Mouse (Mus musculus) lung, postnatal 0 days (tissue): ENCODE measurements at regions not wholly inside any gene's neighbourhood (a gene's known extent, or its start where the extent isn't known, plus 50 kb on each side); places are given as distances from the start of the nearest gene placed in this dataset.
A peak's percentile ranks its signal among the peaks of the same experiment; 100 is the strongest.

Experiments
- ATAC-seq: fragments of 200-750 bp; cut with Nextera tagmentation; 2 replicates; pipeline ENCODE4 v1.8.0; 2017; ENCODE audit warnings: moderate library complexity
- DNase-seq: peaks from one replicate; pipeline ENCODE4 v3.0.0-alpha.2; 2016; ENCODE audit warnings: low spot score
- H3K27ac ChIP-seq: fragments of 300-500 bp; sonication (generic); 2 replicates; pipeline ENCODE4 v1.5.1; 2014; ENCODE audit warnings: antibody characterized with exemption, mild to moderate bottlenecking, low read length, mixed read lengths
- H3K27me3 ChIP-seq: fragments of 300-500 bp; sonication (generic); replicated peaks from 2 replicates; pipeline ENCODE4 v1.6.1; 2014; ENCODE audit warnings: low read length, mixed read lengths; ENCODE audit not compliant: insufficient read depth
- H3K36me3 ChIP-seq: fragments of 300-500 bp; sonication (generic); 2 replicates; pipeline ENCODE4 v1.6.1; 2014; ENCODE audit warnings: low read length, mixed read lengths; ENCODE audit not compliant: insufficient read depth
- H3K4me1 ChIP-seq: fragments of 300-500 bp; sonication (generic); 2 replicates; pipeline ENCODE4 v1.6.1; 2014; ENCODE audit warnings: antibody characterized with exemption, low read depth, low read length, mixed read lengths; ENCODE audit not compliant: insufficient read depth
- H3K4me2 ChIP-seq: fragments of 300-500 bp; sonication (generic); replicated peaks from 2 replicates; pipeline ENCODE4 v1.6.1; 2014; ENCODE audit warnings: low read depth, mild to moderate bottlenecking, low read length, moderate library complexity, mixed read lengths
- H3K4me3 ChIP-seq: fragments of 300-500 bp; sonication (generic); 2 replicates; pipeline ENCODE4 v1.5.1; 2014; ENCODE audit warnings: low read depth, low read length
- H3K9ac ChIP-seq: fragments of 300-500 bp; sonication (generic); replicated peaks from 2 replicates; pipeline ENCODE4 v1.6.1; 2014; ENCODE audit warnings: low read depth, mild to moderate bottlenecking
- H3K9me3 ChIP-seq: fragments of 300-500 bp; sonication (generic); 2 replicates; pipeline ENCODE4 v1.6.1; 2016; ENCODE audit warnings: low read length, mixed read lengths
- CTCF ChIP-seq: IDR thresholded peaks from 2 replicates; pipeline ENCODE4 v1.5.1; 2016; ENCODE audit warnings: antibody characterized with exemption, mild to moderate bottlenecking
- EP300 ChIP-seq: IDR thresholded peaks from 2 replicates; pipeline ENCODE4 v1.6.1; 2016; ENCODE audit warnings: antibody characterized with exemption, mild to moderate bottlenecking, control low read depth
- WGBS: fragments of 180-500 bp; shearing (Covaris S2); extraction: QIAGEN DNeasy Blood & Tissue Kit; methylation state at CpG from one replicate; pipeline ENCODE4 v1.1.7; 2014; 5-methylcytosine and 5-hydroxymethylcytosine counted together

DNA sequence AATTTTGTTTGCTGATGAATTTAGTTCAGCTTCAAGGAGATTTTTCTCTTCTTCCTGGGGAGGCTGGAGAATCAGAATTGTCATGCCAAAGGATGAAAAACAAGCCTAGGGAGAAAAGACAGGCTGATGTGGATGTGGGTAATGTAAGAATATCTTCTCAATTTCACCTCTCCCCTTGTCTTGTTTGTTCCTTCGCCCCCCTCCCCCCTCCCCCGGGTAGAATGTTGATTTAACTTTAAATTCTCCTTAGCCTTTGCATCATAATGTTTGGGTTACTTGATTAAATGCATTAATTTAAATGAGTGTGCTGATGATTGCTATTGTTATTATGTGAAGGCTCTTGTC, 124.1 kb downstream of the Lca5 start:
- Histone ChIP-seq H3K9me3 (no peaks in the 10 kb centered on the region), H3K4me1 (no peaks in the 10 kb centered on the region), H3K27me3 (no peaks in the 10 kb centered on the region), H3K4me2 (no peak overlapping the region), H3K27ac (no peak overlapping the region), H3K4me3 (no peak overlapping the region), H3K9ac (no peak overlapping the region), H3K36me3 (no peaks in the 10 kb centered on the region)
- TF ChIP-seq EP300 (no peak), CTCF (no peak)
- no peak for ATAC-seq
- no peak for DNase-seq
- 33% methylated on average over 2 of the region's 2 CpGs for WGBS

DNA sequence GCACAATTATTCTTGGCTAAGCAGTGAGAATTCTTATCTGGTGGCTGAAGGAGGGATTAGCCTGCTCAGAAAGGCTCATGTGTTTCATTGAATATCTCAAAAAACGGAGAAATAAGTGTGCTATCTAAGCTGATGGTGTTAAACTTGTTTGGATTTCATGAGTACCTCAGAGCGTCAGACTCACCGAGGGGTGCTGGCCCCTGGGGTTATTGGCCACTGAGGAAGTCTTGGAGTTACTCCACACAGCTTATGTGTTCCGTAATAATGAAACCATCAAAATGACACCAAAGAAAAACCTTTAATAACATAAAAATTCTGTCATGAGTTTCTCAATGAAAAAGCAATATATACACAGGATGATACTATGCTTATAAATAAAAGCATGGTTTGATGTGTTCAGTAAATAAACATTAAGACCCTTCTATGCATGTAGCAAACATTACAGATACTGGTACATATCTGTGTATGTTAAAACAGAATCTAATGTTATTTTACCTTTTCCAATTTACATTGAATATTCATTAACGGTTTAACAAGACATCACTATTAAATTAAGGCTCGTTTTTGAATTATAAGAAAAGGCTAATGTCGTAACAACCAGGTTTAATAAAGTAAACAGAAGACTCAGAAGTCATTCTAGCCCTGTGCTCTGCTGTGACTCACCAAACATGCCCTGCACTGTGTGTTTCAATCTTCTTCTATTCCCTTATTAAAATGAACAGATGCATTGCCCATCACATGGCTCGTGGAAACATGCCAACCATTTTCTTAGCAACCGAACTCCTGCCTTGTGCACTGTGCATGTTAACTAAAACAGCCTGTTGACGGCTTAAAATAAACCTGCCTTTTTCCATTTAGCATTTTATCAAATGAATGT, 124.7 kb downstream of the Lca5 start:
- Histone ChIP-seq H3K4me3 (no peak overlapping the region), H3K27ac (no peak overlapping the region), H3K4me1 (no peaks in the 10 kb centered on the region), H3K4me2 (no peak overlapping the region), H3K36me3 (no peaks in the 10 kb centered on the region), H3K9ac (no peak overlapping the region), H3K9me3 (no peaks in the 10 kb centered on the region), H3K27me3 (no peaks in the 10 kb centered on the region)
- ATAC-seq, result no peak
- 53% methylated on average over 10 of the region's 10 CpGs for WGBS
- DNase-seq, result peak; percentile 26
- TF ChIP-seq EP300 (no peak), CTCF (no peak)

DNA sequence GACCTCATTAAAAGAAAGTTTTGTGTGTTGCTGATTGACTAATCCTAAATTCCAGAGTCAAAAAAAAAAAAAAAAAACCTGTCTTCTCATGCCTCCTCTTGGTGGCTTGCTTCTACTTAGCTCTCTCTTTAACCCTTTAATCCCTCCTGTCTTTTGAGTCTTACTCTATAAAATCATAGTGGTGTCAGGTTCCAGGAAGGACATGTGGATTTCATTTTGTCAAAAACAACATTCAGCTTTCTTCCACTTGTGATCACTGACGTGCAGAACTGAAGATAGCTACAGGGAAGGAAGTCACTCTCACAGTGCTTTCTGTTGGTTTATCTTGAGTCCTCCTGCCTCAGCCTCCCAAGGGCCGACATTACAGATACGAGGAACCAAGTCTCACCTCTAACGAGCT, 132.2 kb downstream of the Lca5 start:
- no peak overlapping the region for H3K27ac ChIP-seq
- 72% methylated on average over 4 of the region's 4 CpGs for WGBS
- H3K4me1 ChIP-seq, result no peaks in the 10 kb centered on the region
- H3K9ac ChIP-seq, result no peak overlapping the region
- no peak overlapping the region for H3K4me2 ChIP-seq
- H3K4me3 ChIP-seq, result no peak overlapping the region
- TF ChIP-seq EP300 (no peak), CTCF (no peak)
- no peaks in the 10 kb centered on the region for H3K27me3 ChIP-seq
- H3K9me3 ChIP-seq, result no peaks in the 10 kb centered on the region
- no peak for DNase-seq
- ATAC-seq, result no peak
- no peaks in the 10 kb centered on the region for H3K36me3 ChIP-seq

DNA sequence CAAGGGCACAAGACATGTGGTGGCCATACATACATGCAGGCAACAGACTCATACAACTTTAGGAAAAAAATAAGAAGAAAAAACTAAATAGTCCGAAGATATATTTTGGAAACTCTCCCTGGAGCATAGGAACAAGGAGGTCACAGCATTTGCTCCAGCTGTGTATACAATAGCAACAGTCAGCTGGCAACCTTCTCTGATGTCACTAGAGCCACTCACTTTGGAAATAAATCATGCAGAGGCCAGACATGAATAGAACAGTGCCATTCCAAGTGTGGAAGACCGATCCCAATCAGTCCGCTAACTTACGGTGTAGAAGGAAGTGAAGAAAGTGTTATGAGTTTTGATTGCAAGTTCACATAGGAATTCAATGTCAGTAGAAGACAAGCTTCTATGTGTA, 132.8 kb downstream of the Lca5 start:
- H3K27ac ChIP-seq, result no peak overlapping the region
- H3K9me3 ChIP-seq, result no peaks in the 10 kb centered on the region
- H3K27me3 ChIP-seq, result no peaks in the 10 kb centered on the region
- TF ChIP-seq CTCF (no peak), EP300 (no peak)
- no peaks in the 10 kb centered on the region for H3K36me3 ChIP-seq
- peak; percentile 15 for DNase-seq
- ATAC-seq, result 0 out of 2 replicates have a peak, but pooled peaks have one; percentile 40
- WGBS, result 71% methylated on average over 4 of the region's 4 CpGs
- H3K9ac ChIP-seq, result no peak overlapping the region
- H3K4me2 ChIP-seq, result no peak overlapping the region
- no peaks in the 10 kb centered on the region for H3K4me1 ChIP-seq
- no peak overlapping the region for H3K4me3 ChIP-seq

DNA sequence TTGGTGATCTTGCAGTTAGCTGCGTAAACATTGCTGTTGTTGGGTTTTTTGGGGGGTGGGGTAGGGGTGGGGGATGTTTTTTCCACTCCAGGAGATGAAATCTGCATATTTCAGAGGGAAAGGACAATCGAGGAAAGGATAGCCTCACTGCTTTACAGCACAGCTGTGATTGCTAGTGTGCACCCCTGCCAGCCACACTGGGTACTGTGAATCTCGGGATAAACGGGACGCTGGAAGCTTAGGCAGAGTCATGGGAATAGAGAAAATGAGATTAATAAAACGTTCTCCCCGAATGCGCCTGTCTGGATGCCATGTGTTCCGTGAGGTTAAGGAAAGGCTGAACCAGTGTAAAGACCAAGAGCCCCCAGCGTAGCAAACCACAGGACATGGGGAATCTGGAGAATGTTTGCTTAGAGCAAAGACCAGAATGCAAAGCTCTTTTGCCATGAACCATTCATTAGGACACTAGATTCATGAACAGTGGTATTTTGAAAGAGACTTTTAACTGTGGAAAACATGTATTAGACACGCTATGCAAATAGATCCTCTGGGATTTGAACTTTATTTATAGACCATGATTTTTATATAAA, 133.5 kb downstream of the Lca5 start:
- Histone ChIP-seq H3K9me3 (no peaks in the 10 kb centered on the region), H3K4me3 (no peak overlapping the region), H3K4me1 (no peaks in the 10 kb centered on the region), H3K36me3 (no peaks in the 10 kb centered on the region), H3K4me2 (no peak overlapping the region), H3K27me3 (no peaks in the 10 kb centered on the region), H3K9ac (no peak overlapping the region), H3K27ac (no peak overlapping the region)
- no peak for ATAC-seq
- WGBS, result 59% methylated on average over 11 of the region's 11 CpGs
- TF ChIP-seq EP300 (no peak), CTCF (no peak)
- DNase-seq, result no peak

DNA sequence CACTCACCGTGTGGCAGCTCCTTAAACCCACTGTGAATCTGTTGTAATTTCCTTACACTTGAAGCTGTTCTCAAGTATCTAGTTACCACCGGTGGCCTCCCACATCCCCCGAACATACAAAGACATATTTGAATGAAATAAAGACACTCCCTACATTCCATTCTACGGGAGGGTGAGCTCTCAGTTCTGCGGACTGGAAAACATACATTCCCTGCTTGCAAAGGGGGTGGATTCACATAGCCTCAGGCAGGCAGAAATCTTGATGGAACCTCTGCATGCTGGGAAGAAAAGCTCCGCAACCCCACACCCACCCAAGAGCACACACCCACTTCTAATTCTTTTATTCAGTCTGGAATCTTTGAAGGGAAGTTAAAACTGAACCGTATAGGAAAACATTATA, 136.0 kb downstream of the Lca5 start:
- peak; percentile 58 for ATAC-seq
- no peak overlapping the region for H3K27ac ChIP-seq
- H3K4me1 ChIP-seq, result no peaks in the 10 kb centered on the region
- H3K9ac ChIP-seq, result no peak overlapping the region
- no peaks in the 10 kb centered on the region for H3K36me3 ChIP-seq
- 28% methylated on average over 7 of the region's 7 CpGs for WGBS
- H3K4me2 ChIP-seq, result 0 out of 2 replicates have a peak overlapping the region, but pooled peaks have one; percentile 0
- H3K4me3 ChIP-seq, result no peak overlapping the region
- no peaks in the 10 kb centered on the region for H3K9me3 ChIP-seq
- H3K27me3 ChIP-seq, result no peaks in the 10 kb centered on the region
- DNase-seq, result peak; percentile 37
- TF ChIP-seq EP300, result no peak
- TF ChIP-seq CTCF, result no peak
